ENCODE assay signal across 6 mouse cellular contexts in the genomic region with DNA sequence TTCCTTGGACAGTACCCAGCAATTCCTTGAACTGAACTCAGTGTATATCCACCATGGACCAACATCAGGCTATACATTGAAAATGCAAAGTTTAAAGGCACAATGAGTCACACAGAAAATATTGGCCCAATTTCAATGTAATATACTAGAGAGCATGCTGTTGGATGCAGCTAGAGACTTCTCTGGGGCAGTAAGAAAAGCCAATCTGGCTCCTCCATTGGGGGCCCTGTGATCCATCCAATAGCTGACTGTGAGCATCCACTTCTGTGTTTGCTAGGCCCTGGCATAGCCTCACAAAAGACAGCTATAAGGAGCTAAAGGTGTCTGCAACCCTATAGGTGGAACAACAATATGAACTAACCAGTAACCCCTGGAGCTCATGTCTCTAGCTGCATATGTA.
DNase-seq lines count a peak whose midpoint lies in the region; TF ChIP-seq lines count a peak whose summit lies in the region.
"Not testable (repeated sequence)": the region's sequence is repeated elsewhere in the genome, so short reads cannot be mapped to it uniquely, and the experiment has no call there.

No protein-coding gene starts in this region.

- not testable (repeated sequence) for H3K4me1 ChIP-seq in cerebellum, adult 2 months (ENCODE audit: control insufficient read depth, insufficient read depth, low read length)

- TF ChIP-seq CTCF in cerebellum, adult 2 months (IDR thresholded peaks at IDR 0.05; ENCODE audit: borderline replicate concordance, insufficient read depth, low read depth, low read length): not testable (repeated sequence)

- peak; percentile 66 for DNase-seq in cerebellum, adult 11-12 months
- peak; percentile 49 to 73 for DNase-seq in cerebellum, adult 2 months
- DNase-seq in cerebellum, adult 9-10 months: peak; percentile 72
- DNase-seq in cerebellum, postnatal 10 days: peak; percentile 45 to 59
- peak; percentile 61 to 63 for DNase-seq in cerebellum, postnatal 25 days
- peak; percentile 6 for DNase-seq in heart, adult 11 months

- not testable (repeated sequence) for H3K27me3 ChIP-seq in cerebellum, adult 2 months (ENCODE audit: control insufficient read depth, insufficient read depth, low read length)

- not testable (repeated sequence) for TF ChIP-seq POLR2A in cerebellum, adult 2 months (IDR thresholded peaks at IDR 0.05; ENCODE audit: borderline replicate concordance, insufficient read depth, low read length)

- H3K27ac ChIP-seq in cerebellum, adult 2 months (ENCODE audit: insufficient read depth, low read length): not testable (repeated sequence)

- H3K4me3 ChIP-seq in cerebellum, adult 2 months (replicated peaks; ENCODE audit: insufficient read depth, low read depth, low read length): not testable (repeated sequence)

Comparison
In these comparisons a context has a peak if more than half of its experiments do, and no peak if none do; other contexts are left out.
1. DNase-seq: peak in every context shown above with its lines; median percentile 72 in cerebellum, adult 9-10 months; 66 in cerebellum, adult 11-12 months; 62 in cerebellum, postnatal 25 days; 61 in cerebellum, adult 2 months; 52 in cerebellum, postnatal 10 days; 6 in heart, adult 11 months.